ENCODE assay signal across 10 mouse cellular contexts in the genomic region with DNA sequence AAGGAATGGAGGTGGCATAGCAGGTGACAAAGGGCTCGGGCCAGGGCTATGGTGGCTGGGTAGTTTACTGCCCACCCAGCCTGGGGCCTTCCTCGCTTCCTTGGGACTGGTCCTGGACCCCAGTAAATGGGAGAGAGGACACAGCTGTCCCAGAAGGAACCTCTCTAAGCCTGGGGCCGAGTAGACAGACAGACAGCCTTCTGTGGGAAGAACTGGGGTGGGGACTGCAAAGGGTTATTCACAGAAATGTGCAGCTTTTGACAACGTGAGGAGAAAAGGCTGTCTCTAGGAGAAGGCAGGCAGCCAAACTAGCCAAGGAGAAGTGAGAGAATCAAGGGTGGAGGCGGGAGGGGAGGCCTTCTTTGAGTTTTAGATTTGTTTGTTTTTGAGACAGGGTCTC. TPM values are rescaled to one million over a fixed set of nuclear protein-coding genes. Genes with fewer than 3 reads are reported as not detected.
DNase-seq lines count a peak whose midpoint lies in the region; ATAC-seq lines count a peak whose summit lies in the region.
"Had no signal": no experiment of that assay in that cellular context is flagged by ENCODE, and none has a peak within 500 bp of the region (broad histone marks: within the 10 kb centered on the region; RNA-seq: fewer than 3 reads in every experiment).

No protein-coding gene starts in this region.

- no peak for ATAC-seq in heart, embryonic 11.5 days (replicated peaks; ENCODE audit: insufficient number of reproducible peaks, low FRiP score, low TSS enrichment)
- no peak for ATAC-seq in midbrain, embryonic 14.5 days (ENCODE audit: low FRiP score, low TSS enrichment)
- no peak for ATAC-seq in midbrain, embryonic 15.5 days (replicated peaks)
- ATAC-seq in limb, embryonic 13.5 days (ENCODE audit: low FRiP score, low read depth), result no peak
- peak; percentile 7; the same call in 1 of the 2 replicates for ATAC-seq in stomach, embryonic 15.5 days (ENCODE audit: insufficient read depth, low FRiP score, low read depth)
- ATAC-seq in erythroid progenitor cell, adult 5-6 weeks (replicated peaks; ENCODE audit: low FRiP score, poor library complexity, severe bottlenecking), result no peak
- ATAC-seq: activated CD4-positive, CD25-positive, alpha-beta regulatory T cell, adult 4 months had no signal

- WGBS in heart, embryonic 11.5 days (ENCODE audit: insufficient replicate concordance), result 55% methylated on average over 5 of the region's 5 CpGs
- WGBS in midbrain, embryonic 14.5 days, result 60% methylated on average over 5 of the region's 5 CpGs
- 71% methylated on average over 5 of the region's 5 CpGs for WGBS in midbrain, embryonic 15.5 days
- 46% methylated on average over 5 of the region's 5 CpGs for WGBS in limb, embryonic 13.5 days
- WGBS in stomach, embryonic 15.5 days, result 30% methylated on average over 5 of the region's 5 CpGs

- H3K4me1 ChIP-seq in heart, embryonic 11.5 days (ENCODE audit: control insufficient read depth, insufficient read depth, low read length), result peaks cover 46% of the 10 kb centered on the region
- H3K4me1 ChIP-seq in midbrain, embryonic 14.5 days (ENCODE audit: control insufficient read depth, insufficient read depth, low read length), result peaks cover 6% of the 10 kb centered on the region; the same call in 1 of the 2 replicates
- H3K4me1 ChIP-seq in midbrain, embryonic 15.5 days, result peaks cover 6% of the 10 kb centered on the region; the same call in 1 of the 2 replicates
- H3K4me1 ChIP-seq in limb, embryonic 13.5 days, result peaks cover 69% of the 10 kb centered on the region
- peaks cover 47% of the 10 kb centered on the region for H3K4me1 ChIP-seq in stomach, embryonic 15.5 days

- H3K4me2 ChIP-seq in heart, embryonic 11.5 days, result no peak overlapping the region; the same call in 1 of the 2 replicates
- H3K4me2 ChIP-seq in midbrain, embryonic 14.5 days (ENCODE audit: low read length), result no peak overlapping the region
- no peak overlapping the region for H3K4me2 ChIP-seq in midbrain, embryonic 15.5 days
- no peak overlapping the region; the same call in 1 of the 2 replicates for H3K4me2 ChIP-seq in limb, embryonic 13.5 days (replicated peaks)
- peak overlapping the region; percentile 4; the same call in 1 of the 2 replicates for H3K4me2 ChIP-seq in stomach, embryonic 15.5 days

- no peaks in the 10 kb centered on the region for H3K27me3 ChIP-seq in heart, embryonic 11.5 days (ENCODE audit: control insufficient read depth, insufficient read depth, low read length)
- peaks cover 7% of the 10 kb centered on the region for H3K27me3 ChIP-seq in midbrain, embryonic 14.5 days (ENCODE audit: control insufficient read depth, insufficient read depth, low read length)
- peaks cover 14% of the 10 kb centered on the region for H3K27me3 ChIP-seq in midbrain, embryonic 15.5 days (replicated peaks)
- H3K27me3 ChIP-seq in limb, embryonic 13.5 days, result no peaks in the 10 kb centered on the region
- no peaks in the 10 kb centered on the region for H3K27me3 ChIP-seq in stomach, embryonic 15.5 days (replicated peaks)

- peak overlapping the region; percentile 93 for H3K27ac ChIP-seq in heart, embryonic 11.5 days (ENCODE audit: low read depth, low read length)
- H3K27ac ChIP-seq in midbrain, embryonic 14.5 days (replicated peaks; ENCODE audit: low read depth, low read length), result 0 out of 2 replicates have a peak overlapping the region, but pooled peaks have one; percentile 28
- H3K27ac ChIP-seq in midbrain, embryonic 15.5 days, result no peak overlapping the region
- peak overlapping the region; percentile 96 for H3K27ac ChIP-seq in limb, embryonic 13.5 days
- peak overlapping the region; percentile 97 for H3K27ac ChIP-seq in stomach, embryonic 15.5 days

- DNase-seq in heart, adult 9 months (ENCODE audit: low spot score in 2 of 2), result no peak
- DNase-seq in midbrain, embryonic 14.5 days, result no peak
- no peak for DNase-seq in right cerebral cortex, postnatal 14 days
- DNase-seq: cerebellum, postnatal 10 days had no signal

- no peak overlapping the region for H3K4me3 ChIP-seq in heart, embryonic 11.5 days (ENCODE audit: low read depth, low read length)
- no peak overlapping the region for H3K4me3 ChIP-seq in midbrain, embryonic 14.5 days (replicated peaks; ENCODE audit: low read depth, low read length)
- no peak overlapping the region for H3K4me3 ChIP-seq in midbrain, embryonic 15.5 days
- H3K4me3 ChIP-seq in limb, embryonic 13.5 days, result no peak overlapping the region
- no peak overlapping the region for H3K4me3 ChIP-seq in stomach, embryonic 15.5 days (replicated peaks)

- H3K9me3 ChIP-seq in heart, embryonic 11.5 days (replicated peaks; ENCODE audit: control insufficient read depth, low read length), result no peaks in the 10 kb centered on the region
- H3K9me3 ChIP-seq in midbrain, embryonic 14.5 days (ENCODE audit: control insufficient read depth, low read length), result no peaks in the 10 kb centered on the region
- H3K9me3 ChIP-seq in midbrain, embryonic 15.5 days, result no peaks in the 10 kb centered on the region
- no peaks in the 10 kb centered on the region for H3K9me3 ChIP-seq in limb, embryonic 13.5 days
- H3K9me3 ChIP-seq in stomach, embryonic 15.5 days, result no peaks in the 10 kb centered on the region

- H3K9ac ChIP-seq in heart, embryonic 11.5 days (ENCODE audit: low read depth, low read length), result peak overlapping the region; percentile 65; the same call in 1 of the 2 replicates
- no peak overlapping the region for H3K9ac ChIP-seq in midbrain, embryonic 14.5 days (replicated peaks; ENCODE audit: low read length)
- H3K9ac ChIP-seq in midbrain, embryonic 15.5 days, result no peak overlapping the region
- peak overlapping the region; percentile 81; the same call in 1 of the 2 replicates for H3K9ac ChIP-seq in limb, embryonic 13.5 days
- H3K9ac ChIP-seq in stomach, embryonic 15.5 days, result no peak overlapping the region

- H3K36me3 ChIP-seq in heart, embryonic 11.5 days (ENCODE audit: control insufficient read depth, insufficient read depth, low read length), result no peaks in the 10 kb centered on the region
- no peaks in the 10 kb centered on the region for H3K36me3 ChIP-seq in midbrain, embryonic 14.5 days (ENCODE audit: control insufficient read depth, insufficient read depth, low read length)
- H3K36me3 ChIP-seq in midbrain, embryonic 15.5 days (replicated peaks), result no peaks in the 10 kb centered on the region
- H3K36me3 ChIP-seq in limb, embryonic 13.5 days, result peaks cover 26% of the 10 kb centered on the region
- H3K36me3 ChIP-seq in stomach, embryonic 15.5 days, result 0 out of 2 replicates have a peak, but pooled peaks cover 3% of the 10 kb centered on the region

RNA-seq across cellular contexts. Expression of a gene that starts 6.5 kb away (rescaled TPM):
- polyA plus RNA-seq in heart, embryonic 11.5 days (2014; fragmentation: Nextera tagmentation; extraction: Ambion mirVana), result 21.1 and 23.1 TPM in 2 replicates
- 0.53 and 4.4 TPM in 2 replicates for polyA plus RNA-seq in midbrain, embryonic 14.5 days (2014; fragmentation: Nextera tagmentation; extraction: Ambion mirVana)
- 5.1 and 6.4 TPM in 2 replicates for polyA plus RNA-seq in midbrain, embryonic 15.5 days (2015; fragmentation: Nextera tagmentation; extraction: Ambion mirVana)
- 72.6 and 76.0 TPM in 2 replicates for polyA plus RNA-seq in limb, embryonic 13.5 days (2015; fragmentation: Nextera tagmentation; extraction: Ambion mirVana)
- polyA plus RNA-seq in stomach, embryonic 15.5 days (2015; fragmentation: Nextera tagmentation; extraction: Ambion mirVana), result 13.6 and 16.0 TPM in 2 replicates
- not detected in 2 replicates for total RNA-seq in erythroid progenitor cell, adult 5-6 weeks (2015; ENCODE audit: low replicate concordance)
- not detected in 2 replicates for total RNA-seq in erythroid progenitor cell, adult 5-6 weeks (2017; ENCODE audit: low replicate concordance)
- polyA plus RNA-seq: activated CD4-positive, CD25-positive, alpha-beta regulatory T cell, adult 4 months had no signal

RNA-seq across cellular contexts. Expression of a gene that starts 51.8 kb away (rescaled TPM):
- 12.3 and 13.8 TPM in 2 replicates for polyA plus RNA-seq in heart, embryonic 11.5 days (2014; fragmentation: Nextera tagmentation; extraction: Ambion mirVana)
- 27.4 and 29.9 TPM in 2 replicates for polyA plus RNA-seq in midbrain, embryonic 14.5 days (2014; fragmentation: Nextera tagmentation; extraction: Ambion mirVana)
- 34.3 and 34.7 TPM in 2 replicates for polyA plus RNA-seq in midbrain, embryonic 15.5 days (2015; fragmentation: Nextera tagmentation; extraction: Ambion mirVana)
- 13.4 and 14.5 TPM in 2 replicates for polyA plus RNA-seq in limb, embryonic 13.5 days (2015; fragmentation: Nextera tagmentation; extraction: Ambion mirVana)
- polyA plus RNA-seq in stomach, embryonic 15.5 days (2015; fragmentation: Nextera tagmentation; extraction: Ambion mirVana), result 11.2 and 13.2 TPM in 2 replicates
- 7.5 and 8.6 TPM in 2 replicates for total RNA-seq in erythroid progenitor cell, adult 5-6 weeks (2015; ENCODE audit: low replicate concordance)
- total RNA-seq in erythroid progenitor cell, adult 5-6 weeks (2017; ENCODE audit: low replicate concordance), result 5.4 and 7.4 TPM in 2 replicates

RNA-seq across cellular contexts. Expression of a gene that starts 52.0 kb away (rescaled TPM):
- polyA plus RNA-seq in heart, embryonic 11.5 days (2014; fragmentation: Nextera tagmentation; extraction: Ambion mirVana), result 58.9 and 68.6 TPM in 2 replicates
- 127 and 146 TPM in 2 replicates for polyA plus RNA-seq in midbrain, embryonic 14.5 days (2014; fragmentation: Nextera tagmentation; extraction: Ambion mirVana)
- 131 and 140 TPM in 2 replicates for polyA plus RNA-seq in midbrain, embryonic 15.5 days (2015; fragmentation: Nextera tagmentation; extraction: Ambion mirVana)
- 90.8 and 93.6 TPM in 2 replicates for polyA plus RNA-seq in limb, embryonic 13.5 days (2015; fragmentation: Nextera tagmentation; extraction: Ambion mirVana)
- polyA plus RNA-seq in stomach, embryonic 15.5 days (2015; fragmentation: Nextera tagmentation; extraction: Ambion mirVana), result 66.5 and 71.9 TPM in 2 replicates
- 24.1 and 33.5 TPM in 2 replicates for total RNA-seq in erythroid progenitor cell, adult 5-6 weeks (2015; ENCODE audit: low replicate concordance)
- 10.2 and 17.8 TPM in 2 replicates for total RNA-seq in erythroid progenitor cell, adult 5-6 weeks (2017; ENCODE audit: low replicate concordance)

Comparison
In these comparisons a context has a peak if more than half of its experiments do, and no peak if none do; other contexts are left out.
1. H3K9ac ChIP-seq: peak in heart, embryonic 11.5 days (single experiment) and limb, embryonic 13.5 days (single experiment); none in midbrain, embryonic 14.5 days (single experiment), midbrain, embryonic 15.5 days (single experiment) and stomach, embryonic 15.5 days (single experiment).